Mouse (Mus musculus) cerebellum, adult 2 months (tissue): ENCODE measurements around the gene Hoxa4.

Experiments
- CTCF ChIP-seq: fragments of 200-500 bp; IDR thresholded peaks from 2 replicates; pipeline ENCODE4 v1.5.1; 2011; ENCODE audit warnings: low read depth, mild to moderate bottlenecking, control low read depth, low read length, moderate library complexity, borderline replicate concordance; ENCODE audit not compliant: insufficient read depth
- POLR2A ChIP-seq: fragments of 200-500 bp; IDR thresholded peaks from 2 replicates; pipeline ENCODE4 v1.6.1; 2011; ENCODE audit warnings: low read length, control low read depth, borderline replicate concordance; ENCODE audit not compliant: insufficient read depth

- TF ChIP-seq POLR2A (no peak), CTCF (no peak)
Measured at GRCm38 (mm10) chr6:52196811-52197210, 5.3 kb upstream of the Hoxa4 start.
